Mouse (Mus musculus) midbrain, embryonic 12.5 days (tissue): Measurements from ENCODE around the gene Zfp239. TPM values are rescaled to one million over a fixed set of nuclear protein-coding genes. Genes with fewer than 3 reads are reported as not detected.

ENCODE experiments used
- ATAC-seq: fragments of 200-750 bp; cut with Nextera tagmentation; 2 replicates; pipeline ENCODE4 v1.8.0; 2017; ENCODE audit warnings: low read depth, moderate TSS enrichment, moderate library complexity; ENCODE audit not compliant: low FRiP score
- H3K27ac ChIP-seq: fragments of 300-500 bp; sonication (generic); replicated peaks from 2 replicates; pipeline ENCODE4 v1.5.1; 2016; ENCODE audit warnings: mild to moderate bottlenecking
- H3K27me3 ChIP-seq: fragments of 300-500 bp; sonication (generic); 2 replicates; pipeline ENCODE4 v1.6.1; 2016; ENCODE audit warnings: mild to moderate bottlenecking
- H3K36me3 ChIP-seq: fragments of 300-500 bp; sonication (generic); 2 replicates; pipeline ENCODE4 v1.6.1; 2016
- H3K4me1 ChIP-seq: fragments of 300-500 bp; sonication (generic); 2 replicates; pipeline ENCODE4 v1.6.1; 2016
- H3K4me2 ChIP-seq: fragments of 300-500 bp; sonication (generic); replicated peaks from 2 replicates; pipeline ENCODE4 v1.6.1; 2016; ENCODE audit warnings: mild to moderate bottlenecking, moderate library complexity
- H3K4me3 ChIP-seq: fragments of 300-500 bp; sonication (generic); 2 replicates; pipeline ENCODE4 v1.5.1; 2016; ENCODE audit warnings: mild to moderate bottlenecking
- H3K9ac ChIP-seq: fragments of 300-500 bp; sonication (generic); replicated peaks from 2 replicates; pipeline ENCODE4 v1.6.1; 2016; ENCODE audit warnings: mild to moderate bottlenecking, moderate library complexity
- H3K9me3 ChIP-seq: fragments of 300-500 bp; sonication (generic); 2 replicates; pipeline ENCODE4 v1.6.1; 2016; ENCODE audit warnings: mild to moderate bottlenecking
- WGBS: fragments of 180-500 bp; shearing (Covaris S2); methylation state at CpG from one replicate; pipeline ENCODE4 v1.1.7; 2016; 5-methylcytosine and 5-hydroxymethylcytosine counted together
- polyA plus RNA-seq: library from polyadenylated mRNA; unstranded; fragments of >200 nt; fragmentation: Nextera tagmentation; extraction: Ambion mirVana; gene quantifications from 2 replicates; pipeline ENCODE4 v1.2.1, GENCODE M21; 2016

The Zfp239 gene
- polyA plus RNA-seq, 1 experiment from 2014 or later, result 12.7 TPM

- 90% methylated on average over 6 of the region's 6 CpGs for WGBS
- Histone ChIP-seq H3K9ac (no peak overlapping the region), H3K4me1 (peaks cover 28% of the 10 kb centered on the region), H3K4me3 (no peak overlapping the region), H3K9me3 (no peaks in the 10 kb centered on the region), H3K27me3 (no peaks in the 10 kb centered on the region), H3K27ac (no peak overlapping the region), H3K36me3 (no peaks in the 10 kb centered on the region), H3K4me2 (no peak overlapping the region)
- ATAC-seq, result no peak
Observed at GRCm38 (mm10) chr6:117910120-117910661, 48.3 kb downstream of the Zfp239 start.

DNA sequence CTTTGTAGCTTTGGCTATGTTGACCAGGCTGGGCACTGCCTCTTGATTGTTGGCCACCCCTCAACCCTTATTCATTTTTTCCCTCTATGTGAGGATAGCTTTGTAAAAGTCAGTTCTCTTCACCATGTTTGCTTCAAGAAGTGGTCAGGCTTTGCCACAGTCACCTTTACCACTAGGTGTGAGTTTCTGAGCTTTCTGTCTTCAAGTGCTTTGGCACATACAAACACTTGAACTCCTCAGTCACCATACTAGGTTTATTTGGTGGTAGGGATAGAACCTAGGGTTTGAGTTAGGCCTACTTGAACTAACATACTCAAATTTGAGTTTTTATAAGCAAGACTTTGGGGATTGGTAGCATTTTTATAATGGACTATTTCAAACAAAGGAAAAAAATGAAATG, 52.6 kb downstream of the Zfp239 start:
- Histone ChIP-seq H3K27ac (no peak overlapping the region), H3K4me3 (no peak overlapping the region), H3K36me3 (no peaks in the 10 kb centered on the region), H3K9ac (no peak overlapping the region), H3K4me2 (no peak overlapping the region), H3K4me1 (peaks cover 28% of the 10 kb centered on the region), H3K27me3 (no peaks in the 10 kb centered on the region), H3K9me3 (no peaks in the 10 kb centered on the region)
- ATAC-seq, result no peak

DNA sequence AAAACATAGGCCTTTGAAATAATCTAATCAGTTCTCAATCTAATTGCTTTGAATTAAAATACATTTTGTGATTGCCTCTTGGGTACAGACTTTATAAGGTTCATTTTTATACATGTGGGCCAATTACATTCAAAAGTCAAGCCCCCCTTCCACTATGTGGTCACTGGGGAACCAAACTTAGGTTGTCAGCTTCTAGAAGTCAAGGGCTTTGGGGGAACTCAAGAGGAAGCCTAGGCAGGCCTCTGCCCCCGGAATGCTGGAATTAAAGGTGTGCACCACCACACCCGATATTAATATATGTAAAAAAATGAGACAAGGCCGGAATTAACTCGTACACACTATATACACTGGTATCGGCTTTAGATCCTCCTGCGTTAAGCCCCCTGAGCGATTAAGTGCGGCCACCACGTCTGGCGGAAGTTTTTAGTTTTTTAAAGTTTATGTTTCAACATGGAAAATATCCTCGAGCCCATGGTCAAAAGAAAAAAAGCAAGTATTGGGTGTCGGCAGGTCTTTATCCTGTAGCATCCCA, 54.4 kb downstream of the Zfp239 start:
- 2% methylated on average over 12 of the region's 12 CpGs for WGBS
- Histone ChIP-seq H3K27ac (peak overlapping the region; percentile 83), H3K4me2 (peak overlapping the region; percentile 94), H3K36me3 (0 out of 2 replicates have a peak, but pooled peaks cover 4% of the 10 kb centered on the region), H3K9me3 (no peaks in the 10 kb centered on the region), H3K4me1 (peaks cover 25% of the 10 kb centered on the region), H3K9ac (peak overlapping the region; percentile 79), H3K27me3 (no peaks in the 10 kb centered on the region), H3K4me3 (peak overlapping the region; percentile 65)
- no peak for ATAC-seq

DNA sequence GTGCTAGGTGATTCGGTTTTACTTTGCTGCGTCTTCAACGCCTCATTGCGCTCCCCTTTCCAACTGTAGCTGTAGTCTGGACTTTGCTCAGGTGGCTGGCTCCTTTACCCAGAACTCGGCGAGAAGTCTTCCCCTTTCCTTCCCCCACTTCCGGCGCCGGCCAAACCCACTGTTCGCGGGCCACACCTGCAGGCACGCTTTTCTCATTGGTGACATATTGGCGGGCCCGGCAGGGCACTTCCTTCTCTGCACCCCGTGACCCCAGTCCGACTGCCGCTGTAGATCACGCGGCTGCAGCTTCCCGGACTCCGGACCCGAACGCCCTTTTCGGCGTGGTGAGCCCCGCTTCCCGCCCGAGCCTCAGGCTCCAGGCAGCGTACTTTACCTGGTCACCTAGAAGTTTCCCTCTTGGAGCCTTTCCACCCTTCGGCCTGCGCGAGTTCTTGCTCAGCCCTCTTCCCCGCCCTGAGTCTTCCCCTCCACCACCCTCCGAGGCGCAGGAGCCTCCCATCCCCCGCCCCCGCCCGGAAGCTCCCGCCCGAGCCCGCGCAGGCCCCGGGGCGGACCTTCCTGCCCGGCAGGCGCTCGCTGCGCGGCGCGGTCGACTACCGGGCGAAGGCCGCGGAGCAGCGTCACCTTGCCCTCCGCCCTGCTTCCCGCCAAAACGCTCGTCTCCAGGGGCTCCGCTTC, 55.0 kb downstream of the Zfp239 start:
- Histone ChIP-seq H3K36me3 (peaks cover 4% of the 10 kb centered on the region; the same call in 1 of the 2 replicates), H3K9me3 (no peaks in the 10 kb centered on the region), H3K9ac (peak overlapping the region; percentile 79), H3K4me3 (peak overlapping the region; percentile 65), H3K4me1 (peaks cover 25% of the 10 kb centered on the region), H3K27me3 (no peaks in the 10 kb centered on the region), H3K27ac (peak overlapping the region; percentile 83), H3K4me2 (peak overlapping the region; percentile 94)
- ATAC-seq, result peak; percentile 90
- WGBS, result under 1% methylated on average over 61 of the region's 62 CpGs

DNA sequence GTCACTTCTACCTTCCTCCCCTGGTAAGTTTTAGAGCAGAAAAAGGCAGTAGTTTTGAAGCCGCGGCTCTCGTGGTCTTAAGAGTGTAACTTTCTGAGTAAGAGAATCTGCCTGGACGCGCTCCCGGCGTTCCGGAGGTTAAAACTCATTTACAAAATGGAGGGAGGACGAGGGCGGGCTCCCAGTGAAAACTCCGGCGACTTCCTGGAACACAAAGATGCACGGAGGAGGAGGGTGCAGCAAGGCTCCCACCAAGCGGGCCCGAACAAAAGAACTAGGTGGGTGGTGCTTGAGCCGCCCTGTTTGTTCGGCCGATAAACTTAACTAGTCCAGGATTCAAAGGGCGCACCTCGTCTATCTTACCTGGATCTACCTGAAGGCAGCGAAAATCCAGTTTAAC, 55.7 kb downstream of the Zfp239 start:
- peaks cover 25% of the 10 kb centered on the region for H3K4me1 ChIP-seq
- peak overlapping the region; percentile 83 for H3K27ac ChIP-seq
- H3K4me3 ChIP-seq, result peak overlapping the region; percentile 65
- H3K36me3 ChIP-seq, result peaks cover 4% of the 10 kb centered on the region; the same call in 1 of the 2 replicates
- peak overlapping the region; percentile 94 for H3K4me2 ChIP-seq
- 2% methylated on average over 21 of the region's 21 CpGs for WGBS
- H3K9ac ChIP-seq, result peak overlapping the region; percentile 79
- no peaks in the 10 kb centered on the region for H3K9me3 ChIP-seq
- no peaks in the 10 kb centered on the region for H3K27me3 ChIP-seq
- peak; percentile 49; the same call in 1 of the 2 replicates for ATAC-seq

DNA sequence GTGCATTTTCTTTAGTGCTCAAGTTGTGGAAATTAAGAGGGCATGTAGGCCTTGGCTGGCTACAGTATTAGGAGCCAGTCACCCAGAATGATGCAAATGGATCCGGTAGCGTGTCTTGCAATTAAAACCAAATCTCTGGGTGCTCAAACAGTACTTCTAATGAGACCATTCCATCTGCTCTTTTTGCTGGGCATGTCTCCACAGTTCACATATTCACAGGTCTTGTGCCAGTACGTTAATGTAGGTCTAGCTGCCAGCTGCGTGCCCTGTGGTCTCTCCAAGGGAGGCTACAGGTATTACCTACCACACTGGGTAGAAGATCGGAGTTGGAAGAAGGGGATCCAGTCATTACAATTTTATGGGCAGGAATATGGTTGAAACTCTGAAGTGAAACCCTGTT, 56.1 kb downstream of the Zfp239 start:
- H3K27ac ChIP-seq, result peak overlapping the region; percentile 83
- peaks cover 6% of the 10 kb centered on the region; the same call in 1 of the 2 replicates for H3K36me3 ChIP-seq
- H3K9me3 ChIP-seq, result no peaks in the 10 kb centered on the region
- 38% methylated on average over 5 of the region's 5 CpGs for WGBS
- no peak for ATAC-seq
- peaks cover 25% of the 10 kb centered on the region for H3K4me1 ChIP-seq
- peak overlapping the region; percentile 94 for H3K4me2 ChIP-seq
- H3K9ac ChIP-seq, result peak overlapping the region; percentile 79
- H3K27me3 ChIP-seq, result no peaks in the 10 kb centered on the region
- peak overlapping the region; percentile 65 for H3K4me3 ChIP-seq

GRCm38 (mm10) chr6:117920659-117921640, 59.0 kb downstream of the Zfp239 start:
- Histone ChIP-seq H3K4me2 (no peak overlapping the region), H3K4me1 (peaks cover 24% of the 10 kb centered on the region), H3K27ac (no peak overlapping the region), H3K9ac (no peak overlapping the region), H3K9me3 (no peaks in the 10 kb centered on the region), H3K4me3 (no peak overlapping the region), H3K36me3 (peaks cover 10% of the 10 kb centered on the region), H3K27me3 (no peaks in the 10 kb centered on the region)
- no peak for ATAC-seq
- WGBS, result 73% methylated on average over 3 of the region's 3 CpGs

GRCm38 (mm10) chr6:117922041-117922440, 60.1 kb downstream of the Zfp239 start:
- Histone ChIP-seq H3K4me3 (no peak overlapping the region), H3K9ac (no peak overlapping the region), H3K27ac (no peak overlapping the region), H3K4me2 (no peak overlapping the region), H3K27me3 (no peaks in the 10 kb centered on the region), H3K9me3 (no peaks in the 10 kb centered on the region), H3K36me3 (peaks cover 19% of the 10 kb centered on the region), H3K4me1 (peaks cover 16% of the 10 kb centered on the region)
- no peak for ATAC-seq
- WGBS, result 95% methylated on average over 3 of the region's 3 CpGs

Other genes starting within 250 kb of the Zfp239 start
- 118 and 134 TPM in 2 replicates for gene Zfp637, start 20.9 kb upstream of the Zfp239 start, polyA plus RNA-seq
- gene Hnrnpf, start 38.2 kb downstream of the Zfp239 start, polyA plus RNA-seq, result 518 and 521 TPM in 2 replicates
- gene Fxyd4, start 75.6 kb downstream of the Zfp239 start, polyA plus RNA-seq, result 1.8 and 3.0 TPM in 2 replicates
- 0.20 and 0.22 TPM in 2 replicates for gene Rasgef1a, start 149.3 kb downstream of the Zfp239 start, polyA plus RNA-seq